Mouse (Mus musculus) CH12.LX (cell line): ENCODE measurements at regions not wholly inside any gene's neighbourhood (a gene's known extent, or its start where the extent isn't known, plus 50 kb on each side); places are given as distances from the start of the nearest gene placed in this dataset.

Experiments used
- BHLHE40 ChIP-seq: IDR thresholded peaks from 2 replicates; pipeline ENCODE4 v1.6.1; 2011; ENCODE audit warnings: mild to moderate bottlenecking, low read depth, low read length, improper control_type of control experiment
- CTCF ChIP-seq, 2 experiments: IDR thresholded peaks in 1 of 2; conservative IDR thresholded peaks in 1 of 2; 2 replicates each; pipeline ENCODE4 v1.5.1; 2011 to 2012; ENCODE audit warnings: low read depth in 2 of 2, low read length in 2 of 2, improper control_type of control experiment in 1 of 2, inconsistent platforms in 1 of 2, mild to moderate bottlenecking in 1 of 2, moderate library complexity in 1 of 2
- E2F4 ChIP-seq: IDR thresholded peaks from 2 replicates; pipeline ENCODE4 v1.6.1; 2011; ENCODE audit warnings: low read depth, low read length, improper control_type of control experiment; ENCODE audit not compliant: insufficient replicate concordance
- EP300 ChIP-seq: IDR thresholded peaks from 2 replicates; pipeline ENCODE4 v1.6.1; 2011; ENCODE audit warnings: low read length, improper control_type of control experiment
- HCFC1 ChIP-seq: IDR thresholded peaks from 2 replicates; pipeline ENCODE4 v1.6.1; 2012; ENCODE audit warnings: low read depth, mild to moderate bottlenecking, inconsistent platforms, low read length, improper control_type of control experiment
- JUND ChIP-seq: conservative IDR thresholded peaks from 2 replicates; pipeline ENCODE4 v1.6.1; 2011; ENCODE audit warnings: low read depth, low read length, improper control_type of control experiment
- MAFK ChIP-seq: IDR thresholded peaks from 2 replicates; pipeline ENCODE4 v1.6.1; 2011; ENCODE audit warnings: low read length, improper control_type of control experiment; ENCODE audit not compliant: insufficient replicate concordance
- MEF2A ChIP-seq: IDR thresholded peaks from 2 replicates; pipeline ENCODE4 v1.6.1; 2014; ENCODE audit warnings: low read depth, mild to moderate bottlenecking, inconsistent platforms, low read length, improper control_type of control experiment, borderline replicate concordance
- MXI1 ChIP-seq: IDR thresholded peaks from 2 replicates; pipeline ENCODE4 v1.6.1; 2011; ENCODE audit warnings: mild to moderate bottlenecking, low read depth, low read length, improper control_type of control experiment
- MYC ChIP-seq: IDR thresholded peaks from 2 replicates; pipeline ENCODE4 v1.6.1; 2011; ENCODE audit warnings: low read depth, mild to moderate bottlenecking, improper control_type of control experiment, low read length
- POLR2A ChIP-seq: IDR thresholded peaks from 2 replicates; pipeline ENCODE4 v1.6.1; 2011; ENCODE audit warnings: low read depth, mild to moderate bottlenecking, improper control_type of control experiment, low read length
- TBP ChIP-seq: conservative IDR thresholded peaks from 2 replicates; pipeline ENCODE4 v1.6.1; 2011; ENCODE audit warnings: low read depth, low read length, improper control_type of control experiment
- USF1 ChIP-seq: IDR thresholded peaks from 2 replicates; pipeline ENCODE4 v1.6.1; 2014; ENCODE audit warnings: low read depth, mild to moderate bottlenecking, inconsistent platforms, low read length, improper control_type of control experiment

GRCm38 (mm10) chr10:109561638-109562037 is 550.9 kb upstream of the Syt1 start:
- no peak for TF ChIP-seq MEF2A
- no peak for TF ChIP-seq TBP
- no peak for TF ChIP-seq MXI1
- no peak for TF ChIP-seq USF1
- no peak for TF ChIP-seq POLR2A
- no peak for TF ChIP-seq HCFC1
- no peak for TF ChIP-seq E2F4
- TF ChIP-seq JUND, result no peak
- TF ChIP-seq CTCF (conservative IDR thresholded peaks at IDR 0.05 in 1 of 2, IDR thresholded peaks at IDR 0.05 in 1 of 2; ENCODE audit: low read depth in 2 of 2, low read length in 2 of 2), result no peak
- no peak for TF ChIP-seq MAFK
- TF ChIP-seq EP300, result no peak
- TF ChIP-seq MYC, result no peak
- no peak for TF ChIP-seq BHLHE40
